Mouse (Mus musculus) lung, postnatal 0 days (tissue): ENCODE data around the gene Olfr1055. TPM values are rescaled to one million over a fixed set of nuclear protein-coding genes. Genes with fewer than 3 reads are reported as not detected.
"Not testable (repeated sequence)": the region's sequence is repeated elsewhere in the genome, so short reads cannot be mapped to it uniquely, and the experiment has no call there.

Experiments used
- ATAC-seq: fragments of 200-750 bp; cut with Nextera tagmentation; 2 replicates; pipeline ENCODE4 v1.8.0; 2017; ENCODE audit warnings: moderate library complexity
- DNase-seq: peaks from one replicate; pipeline ENCODE4 v3.0.0-alpha.2; 2016; ENCODE audit warnings: low spot score
- H3K27ac ChIP-seq: fragments of 300-500 bp; sonication (generic); 2 replicates; pipeline ENCODE4 v1.5.1; 2014; ENCODE audit warnings: antibody characterized with exemption, mild to moderate bottlenecking, low read length, mixed read lengths
- H3K27me3 ChIP-seq: fragments of 300-500 bp; sonication (generic); replicated peaks from 2 replicates; pipeline ENCODE4 v1.6.1; 2014; ENCODE audit warnings: low read length, mixed read lengths; ENCODE audit not compliant: insufficient read depth
- H3K36me3 ChIP-seq: fragments of 300-500 bp; sonication (generic); 2 replicates; pipeline ENCODE4 v1.6.1; 2014; ENCODE audit warnings: low read length, mixed read lengths; ENCODE audit not compliant: insufficient read depth
- H3K4me1 ChIP-seq: fragments of 300-500 bp; sonication (generic); 2 replicates; pipeline ENCODE4 v1.6.1; 2014; ENCODE audit warnings: antibody characterized with exemption, low read depth, low read length, mixed read lengths; ENCODE audit not compliant: insufficient read depth
- H3K4me2 ChIP-seq: fragments of 300-500 bp; sonication (generic); replicated peaks from 2 replicates; pipeline ENCODE4 v1.6.1; 2014; ENCODE audit warnings: low read depth, mild to moderate bottlenecking, low read length, moderate library complexity, mixed read lengths
- H3K4me3 ChIP-seq: fragments of 300-500 bp; sonication (generic); 2 replicates; pipeline ENCODE4 v1.5.1; 2014; ENCODE audit warnings: low read depth, low read length
- H3K9ac ChIP-seq: fragments of 300-500 bp; sonication (generic); replicated peaks from 2 replicates; pipeline ENCODE4 v1.6.1; 2014; ENCODE audit warnings: low read depth, mild to moderate bottlenecking
- H3K9me3 ChIP-seq: fragments of 300-500 bp; sonication (generic); 2 replicates; pipeline ENCODE4 v1.6.1; 2016; ENCODE audit warnings: low read length, mixed read lengths
- CTCF ChIP-seq: IDR thresholded peaks from 2 replicates; pipeline ENCODE4 v1.5.1; 2016; ENCODE audit warnings: antibody characterized with exemption, mild to moderate bottlenecking
- EP300 ChIP-seq: IDR thresholded peaks from 2 replicates; pipeline ENCODE4 v1.6.1; 2016; ENCODE audit warnings: antibody characterized with exemption, mild to moderate bottlenecking, control low read depth
- WGBS: fragments of 180-500 bp; shearing (Covaris S2); extraction: QIAGEN DNeasy Blood & Tissue Kit; methylation state at CpG from one replicate; pipeline ENCODE4 v1.1.7; 2014; 5-methylcytosine and 5-hydroxymethylcytosine counted together
- polyA plus RNA-seq: library from polyadenylated mRNA; unstranded; fragments of >200 nt; fragmentation: Nextera tagmentation; extraction: Ambion mirVana; gene quantifications from 2 replicates; pipeline ENCODE4 v1.2.1, GENCODE M21; 2015

Olfr1055 gene
- polyA plus RNA-seq: not detected in 2 replicates

DNA sequence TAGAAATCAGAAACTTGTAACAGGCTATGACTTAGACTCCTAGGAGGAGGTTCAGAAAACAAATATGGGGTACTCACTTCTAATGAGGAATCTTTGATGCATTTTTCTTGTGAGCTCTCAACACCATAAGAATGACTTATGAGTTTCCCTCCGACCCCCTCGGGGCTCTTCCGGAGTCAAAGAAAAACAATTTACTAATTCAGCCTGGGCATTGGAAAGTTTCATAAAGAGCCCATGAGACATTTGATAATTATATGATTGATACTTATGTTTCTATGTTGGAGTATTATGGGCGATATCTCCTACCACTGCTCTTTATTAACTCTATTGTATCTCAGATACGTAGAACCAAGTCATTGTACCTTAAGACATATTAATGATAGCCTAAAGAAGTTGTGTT lies at the start of gene Olfr1055:
Olfr1055 (minus strand) TSS at position 101 of the 400 bp plus-strand sequence.
- H3K4me3 ChIP-seq: no peak within 1 kb of the TSS
- TF ChIP-seq CTCF (no peak), EP300 (no peak)
- no peak for ATAC-seq
- 83% methylated on average over 5 of the region's 5 CpGs for WGBS
- no peaks in the 10 kb centered on the region for H3K4me1 ChIP-seq
- H3K27me3 ChIP-seq: no peaks in the 10 kb centered on the region
- H3K4me2 ChIP-seq: no peak within 1 kb of the TSS
- H3K9me3 ChIP-seq: no peaks in the 10 kb centered on the region
- H3K27ac ChIP-seq: no peak within 1 kb of the TSS
- H3K36me3 ChIP-seq: no peaks in the 10 kb centered on the region
- DNase-seq: no peak
- no peak within 1 kb of the TSS for H3K9ac ChIP-seq

DNA sequence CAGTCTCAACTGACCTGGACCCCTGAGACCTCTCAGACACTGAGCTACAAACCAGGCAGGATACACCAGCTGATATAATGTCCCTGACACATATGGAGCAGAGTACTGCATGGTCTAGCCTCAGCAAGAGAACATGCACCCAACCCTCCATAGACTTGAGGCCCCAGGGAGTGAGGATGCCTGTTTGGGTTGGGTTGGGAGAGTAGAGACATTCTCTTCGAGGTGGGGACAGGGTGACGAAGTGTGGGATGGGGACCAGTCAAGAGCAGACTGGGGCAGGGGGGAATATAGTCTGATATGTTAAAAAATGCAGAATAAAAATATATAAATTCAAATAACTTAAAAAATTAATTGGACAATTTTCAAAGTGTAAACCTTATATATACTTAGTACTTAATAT lies 45.0 kb upstream of the Olfr1055 start:
- Histone ChIP-seq H3K27me3 (no peaks in the 10 kb centered on the region), H3K4me2 (no peak overlapping the region), H3K4me1 (no peaks in the 10 kb centered on the region), H3K27ac (no peak overlapping the region), H3K4me3 (no peak overlapping the region), H3K36me3 (no peaks in the 10 kb centered on the region), H3K9ac (no peak overlapping the region), H3K9me3 (no peaks in the 10 kb centered on the region)
- WGBS: 80% methylated on average over 2 of the region's 2 CpGs
- no peak for DNase-seq
- TF ChIP-seq CTCF (no peak), EP300 (no peak)
- ATAC-seq: no peak

DNA sequence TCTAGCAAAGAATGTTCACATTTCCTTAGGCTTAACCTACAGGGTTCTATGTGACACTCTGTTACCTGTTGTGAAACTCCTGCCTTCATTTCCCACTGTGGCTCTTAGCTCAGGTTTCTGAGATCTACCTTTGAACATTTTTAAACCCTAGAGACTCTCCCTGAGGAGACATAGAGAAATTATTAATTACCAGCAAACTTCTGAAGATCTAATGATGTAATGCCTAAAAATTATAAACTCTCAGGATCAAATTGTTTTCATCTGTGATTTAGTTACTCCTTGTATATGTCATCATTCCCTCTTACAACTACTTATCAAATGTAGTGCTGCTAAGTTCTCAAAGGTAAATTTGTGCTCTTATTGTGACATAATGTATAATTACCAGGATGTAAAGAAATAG lies 38.4 kb upstream of the Olfr1055 start, which contains the start of gene Olfr1058:
Olfr1058 (minus strand) TSS at position 101 of the 400 bp plus-strand sequence.
- H3K27ac ChIP-seq, H3K9ac ChIP-seq, DNase-seq, H3K4me2 ChIP-seq, H3K36me3 ChIP-seq, H3K27me3 ChIP-seq, ATAC-seq, H3K9me3 ChIP-seq, H3K4me3 ChIP-seq, H3K4me1 ChIP-seq: not testable (repeated sequence)

DNA sequence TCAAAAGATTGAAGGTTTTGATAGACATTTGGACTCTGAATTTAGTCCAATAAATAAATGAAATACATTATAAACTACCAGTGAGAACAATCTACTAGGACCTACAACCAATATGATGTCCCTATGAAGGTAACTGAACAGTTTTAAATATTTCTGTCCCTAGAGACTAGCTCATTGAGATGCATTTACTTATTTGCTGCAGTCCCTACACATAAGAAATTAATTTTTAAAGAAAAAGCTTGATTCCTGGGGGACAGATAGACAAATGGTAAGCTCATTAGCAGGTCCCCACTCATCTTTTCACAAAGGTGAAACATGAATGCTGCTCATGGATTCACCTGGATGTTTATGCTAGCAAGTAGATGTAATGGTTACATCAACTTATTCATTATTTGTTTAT lies 28.2 kb upstream of the Olfr1055 start, which contains the start of gene Olfr1057:
Olfr1057 (minus strand) TSS at position 101 of the 400 bp plus-strand sequence.
- Histone ChIP-seq H3K4me1 (no peaks in the 10 kb centered on the region), H3K9ac (no peak within 1 kb of the TSS), H3K4me3 (no peak within 1 kb of the TSS), H3K27me3 (no peaks in the 10 kb centered on the region), H3K4me2 (no peak within 1 kb of the TSS), H3K36me3 (no peaks in the 10 kb centered on the region), H3K27ac (no peak within 1 kb of the TSS), H3K9me3 (no peaks in the 10 kb centered on the region)
- ATAC-seq: no peak
- DNase-seq: no peak
- TF ChIP-seq EP300 (no peak), CTCF (no peak)

GRCm38 (mm10) chr2:86366342-86366741 lies 16.3 kb upstream of the Olfr1055 start:
- H3K4me3 ChIP-seq, H3K27ac ChIP-seq, H3K27me3 ChIP-seq, H3K4me2 ChIP-seq, H3K4me1 ChIP-seq, H3K9ac ChIP-seq, DNase-seq, H3K9me3 ChIP-seq, H3K36me3 ChIP-seq, ATAC-seq: not testable (repeated sequence)
- WGBS: no CpG with 5 or more reads among the region's 6 CpGs

GRCm38 (mm10) chr2:86362369-86362768 lies 12.3 kb upstream of the Olfr1055 start, which contains the start of gene Olfr1056:
Gene Olfr1056, minus strand, starts transcription at chr2:86362469.
- TF ChIP-seq CTCF (no peak), EP300 (no peak)
- no peak within 1 kb of the TSS for H3K4me3 ChIP-seq

GRCm38 (mm10) chr2:86351751-86352150 lies 1.7 kb upstream of the Olfr1055 start:
- DNase-seq: not testable (repeated sequence)

More at GRCm38 (mm10) chr2:86362369-86362768, 12.3 kb upstream of the Olfr1055 start, which contains the start of gene Olfr1056:
- no peaks in the 10 kb centered on the region for H3K4me1 ChIP-seq
- no peak within 1 kb of the TSS for H3K27ac ChIP-seq
- ATAC-seq (no peak), DNase-seq (no peak)
- H3K4me2 ChIP-seq: no peak within 1 kb of the TSS
- H3K27me3 ChIP-seq: no peaks in the 10 kb centered on the region
- H3K36me3 ChIP-seq: no peaks in the 10 kb centered on the region
- no peaks in the 10 kb centered on the region for H3K9me3 ChIP-seq
- no peak within 1 kb of the TSS for H3K9ac ChIP-seq

More at GRCm38 (mm10) chr2:86351751-86352150, 1.7 kb upstream of the Olfr1055 start:
- H3K36me3 ChIP-seq, H3K4me1 ChIP-seq, ATAC-seq, H3K4me2 ChIP-seq, H3K9me3 ChIP-seq, H3K9ac ChIP-seq, H3K27me3 ChIP-seq, H3K27ac ChIP-seq, H3K4me3 ChIP-seq: not testable (repeated sequence)
- WGBS: 83% methylated on average over 1 of the region's 1 CpGs
